Mouse (Mus musculus): ENCODE data around the gene Adamts17. TPM values are rescaled to one million over a fixed set of nuclear protein-coding genes. Genes with fewer than 3 reads are reported as not detected.

Gene Adamts17
- polyA plus RNA-seq, 1 experiment from 2014 or later: not detected

DNA sequence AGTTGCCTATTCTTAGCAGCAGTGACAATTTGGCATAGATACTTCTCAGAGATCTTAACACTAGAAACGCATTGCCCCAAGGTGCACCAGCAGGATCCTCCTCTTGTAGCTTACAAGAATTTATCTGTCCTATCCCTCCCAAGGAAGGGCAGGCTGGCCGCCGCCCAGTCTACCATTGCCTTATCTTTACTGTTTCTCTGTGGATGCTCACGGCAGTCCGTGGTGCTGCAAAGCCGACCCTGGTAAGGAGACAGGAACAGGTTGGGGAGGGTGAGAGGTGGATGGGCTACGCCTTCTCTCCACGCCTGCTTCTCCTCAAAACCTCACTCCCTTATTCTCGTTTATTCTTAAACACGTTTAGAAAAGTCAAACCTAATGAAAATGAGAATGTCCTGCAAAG lies 195.7 kb downstream of the Adamts17 start:
- H3K79me2 ChIP-seq (ENCODE audit: inconsistent target): no peaks in the 10 kb centered on the region

GRCm38 (mm10) chr7:67035661-67036060 lies 196.1 kb downstream of the Adamts17 start:
- H3K79me2 ChIP-seq (ENCODE audit: inconsistent target): no peaks in the 10 kb centered on the region
- H3K27ac ChIP-seq: no peak overlapping the region
- H3K36me3 ChIP-seq (ENCODE audit: inconsistent target): no peaks in the 10 kb centered on the region
- 99% methylated on average over 5 of the region's 5 CpGs for WGBS (ENCODE audit: missing documents)
- no peak overlapping the region for H3K4me3 ChIP-seq (ENCODE audit: inconsistent target)

More for the DNA sequence above, 195.7 kb downstream of the Adamts17 start:
- 88% methylated on average over 10 of the region's 10 CpGs for WGBS (ENCODE audit: missing documents)
- Histone ChIP-seq H3K4me3 (ENCODE audit: inconsistent target) (no peak overlapping the region), H3K27ac (no peak overlapping the region), H3K36me3 (ENCODE audit: inconsistent target) (no peaks in the 10 kb centered on the region)

DNA sequence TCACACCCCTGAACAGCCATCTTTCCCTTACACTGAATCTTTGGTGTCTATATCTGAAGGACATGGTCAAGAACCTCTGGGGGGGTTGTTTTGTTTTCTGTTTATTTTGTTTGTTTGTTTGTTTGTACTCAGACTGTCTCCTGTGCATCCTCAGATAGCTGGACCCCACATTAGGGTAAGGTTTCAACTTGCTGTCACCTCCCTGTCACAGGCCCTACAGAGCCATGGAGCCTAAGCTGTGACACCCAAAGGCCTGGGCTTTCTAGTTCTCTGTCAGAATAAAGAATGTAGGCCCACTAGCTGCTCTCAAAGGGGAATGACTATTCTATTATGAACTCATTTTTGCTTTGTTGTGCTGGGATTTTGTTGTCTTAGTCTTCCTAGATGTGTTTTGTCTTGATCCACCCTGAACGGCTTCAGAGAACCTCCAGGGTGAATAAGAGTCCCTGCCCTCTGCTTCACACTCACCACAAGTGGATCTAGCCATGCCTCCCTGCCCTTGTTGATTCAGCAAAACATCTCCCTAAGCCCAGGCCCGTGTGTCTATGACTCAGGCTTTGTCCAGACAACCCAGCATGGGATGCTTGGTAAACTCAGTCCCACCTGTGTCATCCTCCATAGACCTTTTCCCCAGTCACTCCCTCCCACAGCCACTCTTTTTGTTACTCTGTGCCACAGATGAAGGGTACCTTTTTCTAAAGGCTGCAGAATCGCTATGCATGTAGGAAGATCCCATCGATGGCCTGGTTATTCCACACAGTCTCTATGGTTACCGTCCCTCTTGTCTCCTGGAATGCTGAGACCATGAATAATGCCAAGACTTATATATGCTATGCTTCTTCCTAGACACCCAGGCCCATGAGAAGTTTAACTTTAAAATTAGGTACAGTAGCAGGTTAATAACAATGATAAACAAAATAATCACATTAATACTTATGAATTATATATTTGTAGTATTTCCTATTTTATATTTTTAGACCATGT lies 197.3 kb downstream of the Adamts17 start:
- H3K79me2 ChIP-seq (ENCODE audit: inconsistent target): no peaks in the 10 kb centered on the region
- H3K4me3 ChIP-seq (ENCODE audit: inconsistent target): no peak overlapping the region
- no peaks in the 10 kb centered on the region for H3K36me3 ChIP-seq (ENCODE audit: inconsistent target)
- 86% methylated on average over 5 of the region's 5 CpGs for WGBS (ENCODE audit: missing documents)
- H3K27ac ChIP-seq: no peak overlapping the region

DNA sequence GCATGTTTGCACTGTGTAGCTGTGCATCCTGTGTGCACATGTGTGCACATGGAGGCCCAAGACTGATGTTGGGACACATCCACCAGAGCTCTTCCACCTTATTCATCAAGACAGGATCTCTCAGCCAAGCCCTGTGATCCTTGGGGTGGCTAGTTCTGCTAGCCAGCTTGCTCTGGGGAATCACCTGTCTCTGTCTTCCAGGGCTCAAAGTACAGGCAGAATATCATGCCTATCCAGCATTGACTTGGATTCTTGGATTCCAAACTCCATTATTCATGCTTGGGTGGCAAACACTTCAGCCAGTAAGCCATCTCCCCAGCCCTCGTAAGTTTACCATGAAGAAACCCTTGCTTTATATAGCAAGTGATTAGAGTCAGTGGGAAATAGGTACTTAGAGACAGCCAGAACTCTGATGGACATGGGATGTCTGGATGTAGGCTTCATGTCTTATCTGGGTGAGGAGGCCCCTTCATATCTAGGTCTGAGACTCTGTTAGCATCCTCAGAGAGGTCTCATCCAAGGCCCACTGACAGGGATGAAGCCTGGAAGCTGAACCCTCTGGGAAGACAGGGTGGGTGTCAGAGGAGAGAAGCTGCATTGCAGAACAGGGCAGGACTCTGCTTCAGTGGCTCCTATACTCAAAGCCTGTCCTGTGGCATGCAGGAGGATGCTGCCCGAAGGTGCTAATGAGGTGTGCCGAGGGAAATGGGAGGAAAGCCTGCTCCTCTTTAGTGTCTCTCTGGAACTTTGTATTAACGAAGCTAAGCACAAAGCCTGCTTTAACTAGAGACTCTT lies 198.4 kb downstream of the Adamts17 start:
- 97% methylated on average over 4 of the region's 4 CpGs for WGBS (ENCODE audit: missing documents)
- Histone ChIP-seq H3K36me3 (ENCODE audit: inconsistent target) (no peaks in the 10 kb centered on the region), H3K79me2 (ENCODE audit: inconsistent target) (no peaks in the 10 kb centered on the region), H3K27ac (no peak overlapping the region), H3K4me3 (ENCODE audit: inconsistent target) (no peak overlapping the region)

DNA sequence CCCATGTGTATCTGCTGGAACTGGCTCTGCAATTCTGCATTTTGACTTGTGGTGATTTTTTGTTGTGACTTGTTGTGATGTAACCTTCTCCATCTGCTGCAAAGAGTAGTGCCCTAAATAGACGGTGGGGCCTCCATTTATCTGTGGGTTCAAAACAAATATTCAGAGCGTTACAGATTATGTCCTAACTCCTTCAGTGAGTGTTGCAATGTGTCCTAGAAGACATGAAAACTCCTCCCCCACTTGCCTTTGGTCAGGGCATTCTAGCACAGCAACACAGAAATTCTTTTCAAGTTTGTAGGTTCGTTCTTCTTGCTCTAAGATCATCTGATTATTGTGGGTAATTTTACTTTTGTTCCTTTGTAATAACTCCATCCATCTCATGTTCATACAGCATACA lies 199.6 kb downstream of the Adamts17 start:
- 19% methylated on average over 3 of the region's 3 CpGs for WGBS (ENCODE audit: missing documents)
- no peaks in the 10 kb centered on the region for H3K36me3 ChIP-seq (ENCODE audit: inconsistent target)
- no peak overlapping the region for H3K27ac ChIP-seq
- no peak overlapping the region for H3K4me3 ChIP-seq (ENCODE audit: inconsistent target)
- no peaks in the 10 kb centered on the region for H3K79me2 ChIP-seq (ENCODE audit: inconsistent target)

- H3K79me2 ChIP-seq (ENCODE audit: inconsistent target): no peaks in the 10 kb centered on the region
- no peaks in the 10 kb centered on the region for H3K36me3 ChIP-seq (ENCODE audit: inconsistent target)
- 89% methylated on average over 8 of the region's 8 CpGs for WGBS (ENCODE audit: missing documents)
- H3K4me3 ChIP-seq (ENCODE audit: inconsistent target): no peak overlapping the region
- H3K27ac ChIP-seq: no peak overlapping the region
Observed at GRCm38 (mm10) chr7:67039861-67040260, 200.3 kb downstream of the Adamts17 start.

DNA sequence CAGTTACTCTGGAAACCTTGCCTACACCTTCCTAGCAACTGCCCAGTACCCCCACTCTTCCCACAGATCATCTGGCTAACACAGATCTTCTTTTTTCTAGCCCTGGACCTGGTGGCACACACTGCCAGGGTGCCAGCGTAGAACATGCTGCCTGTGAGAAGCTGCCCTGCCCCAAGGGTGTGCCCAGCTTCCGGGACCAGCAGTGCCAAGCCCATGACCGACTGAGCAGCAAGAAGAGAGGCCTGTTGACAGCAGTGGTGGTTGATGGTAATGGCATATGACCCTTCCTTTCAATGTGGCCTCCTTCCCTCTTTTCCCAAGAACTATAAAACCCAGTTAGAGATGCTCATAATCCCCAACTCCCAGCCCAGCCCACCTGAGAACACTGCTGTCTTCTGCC lies 202.2 kb downstream of the Adamts17 start:
- no peaks in the 10 kb centered on the region for H3K36me3 ChIP-seq (ENCODE audit: inconsistent target)
- WGBS (ENCODE audit: missing documents): 71% methylated on average over 2 of the region's 3 CpGs

DNA sequence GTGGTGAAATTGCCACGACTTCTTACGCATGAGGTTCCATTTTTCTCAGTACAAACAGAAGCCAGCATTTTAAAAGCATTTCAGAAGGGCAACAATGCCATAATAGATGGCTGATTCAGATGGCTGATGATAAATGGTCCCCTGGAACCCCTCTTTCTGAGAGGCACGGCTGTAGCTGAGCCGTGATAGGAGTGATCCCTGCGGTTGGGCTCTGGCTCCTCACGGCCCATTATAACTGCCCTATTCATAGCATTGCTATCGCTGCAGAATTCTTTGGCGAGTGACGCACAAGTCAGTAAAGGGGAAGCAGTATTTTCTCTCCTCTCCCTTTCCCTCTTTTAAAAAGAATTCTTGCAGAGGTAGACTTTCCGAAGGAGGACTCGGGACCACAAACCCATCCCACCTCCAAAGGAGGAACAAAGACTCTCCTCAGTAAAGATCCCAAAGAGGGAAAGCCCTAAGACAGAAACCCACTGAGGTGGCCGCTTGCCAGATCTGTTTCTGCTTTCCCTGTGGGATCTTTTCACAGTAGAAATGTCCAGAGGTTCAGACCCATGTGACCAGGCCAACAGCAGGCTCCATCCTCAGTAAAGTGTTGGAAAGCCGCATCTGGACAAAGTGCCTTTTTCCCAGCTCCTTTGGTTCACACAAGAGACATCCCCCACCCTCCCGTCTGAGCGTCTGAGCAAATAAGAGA lies 204.7 kb downstream of the Adamts17 start:
- Histone ChIP-seq H3K36me3 (ENCODE audit: inconsistent target) (no peaks in the 10 kb centered on the region), H3K79me2 (ENCODE audit: inconsistent target) (no peaks in the 10 kb centered on the region), H3K27ac (no peak overlapping the region), H3K4me3 (ENCODE audit: inconsistent target) (no peak overlapping the region)
- WGBS (ENCODE audit: missing documents): 92% methylated on average over 15 of the region's 15 CpGs

More for the DNA sequence above, 202.2 kb downstream of the Adamts17 start:
- Histone ChIP-seq H3K27ac (no peak overlapping the region), H3K79me2 (ENCODE audit: inconsistent target) (no peaks in the 10 kb centered on the region), H3K4me3 (ENCODE audit: inconsistent target) (no peak overlapping the region)

- 98% methylated on average over 6 of the region's 6 CpGs for WGBS (ENCODE audit: missing documents)
- Histone ChIP-seq H3K36me3 (ENCODE audit: inconsistent target) (no peaks in the 10 kb centered on the region), H3K27ac (no peak overlapping the region), H3K79me2 (ENCODE audit: inconsistent target) (no peaks in the 10 kb centered on the region), H3K4me3 (ENCODE audit: inconsistent target) (no peak overlapping the region)
Observed at GRCm38 (mm10) chr7:67045202-67045601, 205.7 kb downstream of the Adamts17 start.

GRCm38 (mm10) chr7:67049206-67049605 lies 209.7 kb downstream of the Adamts17 start:
- Histone ChIP-seq H3K36me3 (ENCODE audit: inconsistent target) (no peaks in the 10 kb centered on the region), H3K27ac (no peak overlapping the region), H3K4me3 (ENCODE audit: inconsistent target) (no peak overlapping the region), H3K79me2 (ENCODE audit: inconsistent target) (no peaks in the 10 kb centered on the region)
- WGBS (ENCODE audit: missing documents): 95% methylated on average over 2 of the region's 2 CpGs

DNA sequence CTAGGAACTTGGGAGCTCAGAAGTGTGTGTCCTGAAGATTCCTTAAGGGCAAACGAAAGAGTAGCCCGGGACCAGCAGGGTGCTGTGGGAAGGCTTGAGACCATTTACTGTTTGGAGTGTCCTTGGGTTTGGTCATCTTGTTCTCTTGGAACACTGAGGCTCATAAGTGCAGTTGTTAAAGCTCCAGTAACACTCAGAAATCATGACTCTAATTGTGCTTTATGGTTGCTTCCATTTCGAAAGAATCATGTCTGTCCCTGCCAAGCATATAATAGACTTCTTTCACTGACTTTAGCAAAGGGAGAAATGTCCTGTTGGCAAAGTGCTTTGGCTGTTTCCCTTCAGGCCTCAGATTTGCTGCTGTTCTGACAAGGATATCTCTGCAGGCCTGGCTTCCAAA lies 210.9 kb downstream of the Adamts17 start:
- 94% methylated on average over 3 of the region's 3 CpGs for WGBS (ENCODE audit: missing documents)

GRCm38 (mm10) chr7:67051089-67051718 lies 211.7 kb downstream of the Adamts17 start:
- Histone ChIP-seq H3K36me3 (ENCODE audit: inconsistent target) (no peaks in the 10 kb centered on the region), H3K27ac (no peak overlapping the region), H3K79me2 (ENCODE audit: inconsistent target) (no peaks in the 10 kb centered on the region), H3K4me3 (ENCODE audit: inconsistent target) (no peak overlapping the region)
- 11% methylated on average over 7 of the region's 7 CpGs for WGBS (ENCODE audit: missing documents)

More for the DNA sequence above, 210.9 kb downstream of the Adamts17 start:
- H3K27ac ChIP-seq: no peak overlapping the region
- no peaks in the 10 kb centered on the region for H3K79me2 ChIP-seq (ENCODE audit: inconsistent target)
- no peaks in the 10 kb centered on the region for H3K36me3 ChIP-seq (ENCODE audit: inconsistent target)
- no peak overlapping the region for H3K4me3 ChIP-seq (ENCODE audit: inconsistent target)

DNA sequence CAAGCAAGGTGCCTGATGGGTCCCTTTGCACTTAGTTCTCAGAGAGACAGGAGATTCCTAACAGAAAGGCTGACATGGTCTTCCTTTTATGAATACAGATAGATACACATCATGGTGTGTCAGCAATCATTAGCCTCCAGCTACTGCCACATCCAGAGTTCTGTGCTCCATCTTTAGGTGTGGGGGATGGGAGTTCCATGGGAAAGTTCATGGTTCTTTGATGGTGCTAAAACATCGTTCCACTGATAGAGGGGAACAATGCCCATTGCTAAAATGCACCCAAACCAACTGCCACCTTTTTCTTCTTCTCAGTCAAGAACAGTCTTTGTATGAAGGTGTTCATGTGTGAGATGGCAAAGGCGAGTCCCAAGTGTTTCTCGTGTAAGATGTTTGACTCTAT lies 215.3 kb downstream of the Adamts17 start:
- Histone ChIP-seq H3K27ac (no peak overlapping the region), H3K4me3 (ENCODE audit: inconsistent target) (no peak overlapping the region), H3K79me2 (ENCODE audit: inconsistent target) (no peaks in the 10 kb centered on the region), H3K36me3 (ENCODE audit: inconsistent target) (no peaks in the 10 kb centered on the region)
- 97% methylated on average over 3 of the region's 3 CpGs for WGBS (ENCODE audit: missing documents)

GRCm38 (mm10) chr7:67055510-67055909 lies 216.0 kb downstream of the Adamts17 start:
- no peak overlapping the region for H3K27ac ChIP-seq
- H3K4me3 ChIP-seq (ENCODE audit: inconsistent target): no peak overlapping the region
- 89% methylated on average over 3 of the region's 3 CpGs for WGBS (ENCODE audit: missing documents)
- no peaks in the 10 kb centered on the region for H3K36me3 ChIP-seq (ENCODE audit: inconsistent target)
- H3K79me2 ChIP-seq (ENCODE audit: inconsistent target): no peaks in the 10 kb centered on the region

Data from macrophage (primary cell).